Mouse (Mus musculus) adrenal gland, adult 8-10 months (tissue): ENCODE measurements around the gene Slc39a5. TPM values are rescaled to one million over a fixed set of nuclear protein-coding genes. Genes with fewer than 3 reads are reported as not detected.

Experiments used
- DNase-seq: peaks from one replicate; pipeline ENCODE4 v3.0.0; 2022
- microRNA-seq, 2 experiments: library from miRNA; unstranded; fragments of <30 nt; microRNA quantifications; one replicate each; pipeline ENCODE4 v1.2.0; 2022
- total RNA-seq, 4 experiments: library from RNA; stranded (reverse); gene quantifications; 2 replicates each; pipeline ENCODE4 v1.2.4; 2022

Slc39a5 gene
- total RNA-seq, 4 experiments from 2014 or later = 0.24 to 0.40 TPM; not detected in 2

- DNase-seq = no peak
Observed at GRCm38 (mm10) chr10:128374393-128374792, 26.6 kb downstream of the Slc39a5 start.

- DNase-seq = no peak
Observed at GRCm38 (mm10) chr10:128372989-128373748, 27.9 kb downstream of the Slc39a5 start.

GRCm38 (mm10) chr10:128372142-128372541 lies 28.9 kb downstream of the Slc39a5 start:
- no peak for DNase-seq

GRCm38 (mm10) chr10:128370601-128371000 lies 30.4 kb downstream of the Slc39a5 start:
- DNase-seq = no peak

GRCm38 (mm10) chr10:128370021-128370420 lies 31.0 kb downstream of the Slc39a5 start:
- no peak for DNase-seq

GRCm38 (mm10) chr10:128369599-128369998 lies 31.4 kb downstream of the Slc39a5 start:
- DNase-seq = no peak

GRCm38 (mm10) chr10:128369218-128369543 lies 31.8 kb downstream of the Slc39a5 start:
- DNase-seq = no peak

GRCm38 (mm10) chr10:128368402-128369217 lies 32.4 kb downstream of the Slc39a5 start, which contains the start of gene Coq10a:
TSS of gene Coq10a (minus strand) at chr10:128368997.
- peak; percentile 92 for DNase-seq

- no peak for DNase-seq
Observed at GRCm38 (mm10) chr10:128367899-128368401, 33.1 kb downstream of the Slc39a5 start.

GRCm38 (mm10) chr10:128362568-128362967 lies 38.5 kb downstream of the Slc39a5 start:
- no peak for DNase-seq

- DNase-seq = no peak
Observed at GRCm38 (mm10) chr10:128361836-128362235, 39.2 kb downstream of the Slc39a5 start.

GRCm38 (mm10) chr10:128359226-128359625 lies 41.8 kb downstream of the Slc39a5 start:
- peak; percentile 68 for DNase-seq

GRCm38 (mm10) chr10:128358796-128359195 lies 42.2 kb downstream of the Slc39a5 start:
- DNase-seq = no peak

- DNase-seq = no peak
Observed at GRCm38 (mm10) chr10:128347541-128347940, 53.5 kb downstream of the Slc39a5 start.

Small RNAs within 50 kb of the gene (microRNA-seq; reads per million reads assigned to microRNA genes)
- gene Gm25361 (0 reads per million in 2 experiments), gene Gm26308 (0 reads per million in 2 experiments), gene Mir6914 (0 to 0.34 reads per million in 2 experiments), gene Mir6915 (0.53 to 1.0 reads per million in 2 experiments)

Other genes with a start within 250 kb of the Slc39a5 start
- gene Rbms2, start 220.9 kb downstream of the Slc39a5 start, total RNA-seq = 100 to 1,000 TPM in 2 of 4 experiments, 10 to 100 TPM in 2; 83.6 to 110 (median 99.3) TPM
- 1 to 10 TPM; 2.5 to 4.2 (median 3.5) TPM for gene Gls2, start 206.8 kb downstream of the Slc39a5 start, total RNA-seq
- gene Spryd4, start 189.4 kb downstream of the Slc39a5 start, total RNA-seq = 10 to 100 TPM; 15.3 to 17.3 (median 16.9) TPM
- not detected for gene Mip, start 175.4 kb downstream of the Slc39a5 start, total RNA-seq
- gene Timeless, start 169.2 kb downstream of the Slc39a5 start, total RNA-seq = 10 to 100 TPM in 2 of 4 experiments, 1 to 10 TPM in 2; 8.0 to 14.4 (median 11.1) TPM
- gene Apon, start 147.1 kb downstream of the Slc39a5 start, total RNA-seq = under 1 TPM in 1 of 4 experiments, not detected in 3; 0.56 TPM
- gene Apof, start 132.6 kb downstream of the Slc39a5 start, total RNA-seq = 10 to 100 TPM in 2 of 4 experiments, 1 to 10 TPM in 2; 1.6 to 14.7 (median 6.9) TPM
- 10 to 100 TPM; 46.9 to 69.7 (median 57.7) TPM for gene Stat2, start 130.7 kb downstream of the Slc39a5 start, total RNA-seq
- under 1 TPM in 2 of 4 experiments, not detected in 2; 0.22 to 0.28 TPM for gene Il23a, start 102.5 kb downstream of the Slc39a5 start, total RNA-seq
- 10 to 100 TPM; 17.5 to 35.4 (median 24.2) TPM for gene Pan2, start 97.9 kb downstream of the Slc39a5 start, total RNA-seq
- gene Cnpy2, start 78.8 kb downstream of the Slc39a5 start, total RNA-seq = 100 to 1,000 TPM; 172 to 202 (median 177) TPM
- 100 to 1,000 TPM; 197 to 297 (median 255) TPM for gene Cs, start 63.5 kb downstream of the Slc39a5 start, total RNA-seq
- 100 to 1,000 TPM in 2 of 4 experiments, 10 to 100 TPM in 2; 72.2 to 114 (median 86.6) TPM for gene Coq10a, start 32.2 kb downstream of the Slc39a5 start, total RNA-seq
- gene Ankrd52, start 24.1 kb downstream of the Slc39a5 start, total RNA-seq = 10 to 100 TPM; 53.7 to 90.5 (median 68.1) TPM
- gene Nabp2, start 10.3 kb upstream of the Slc39a5 start, total RNA-seq = 10 to 100 TPM; 76.6 to 93.8 (median 86.8) TPM
- 10 to 100 TPM; 39.1 to 55.4 (median 50.8) TPM for gene Rnf41, start 10.4 kb upstream of the Slc39a5 start, total RNA-seq
- 100 to 1,000 TPM; 103 to 155 (median 127) TPM for gene Smarcc2, start 58.0 kb upstream of the Slc39a5 start, total RNA-seq
- 100 to 1,000 TPM; 760 to 841 (median 820) TPM for gene Myl6, start 92.9 kb upstream of the Slc39a5 start, total RNA-seq
- 10 to 100 TPM in 2 of 4 experiments, 1 to 10 TPM in 2; 4.8 to 11.6 (median 7.9) TPM for gene Myl6b, start 97.5 kb upstream of the Slc39a5 start, total RNA-seq
- gene Esyt1, start 124.6 kb upstream of the Slc39a5 start, total RNA-seq = 10 to 100 TPM; 22.8 to 44.9 (median 33.2) TPM
- gene Zc3h10, start 146.5 kb upstream of the Slc39a5 start, total RNA-seq = 10 to 100 TPM; 12.9 to 15.0 (median 13.6) TPM
- gene Rpl41, start 148.1 kb upstream of the Slc39a5 start, total RNA-seq = 1,000 to 10,000 TPM; 2,263 to 2,673 (median 2,524) TPM
- 10 to 100 TPM; 67.4 to 77.6 (median 70.5) TPM for gene Pa2g4, start 164.8 kb upstream of the Slc39a5 start, total RNA-seq
- gene Erbb3, start 188.4 kb upstream of the Slc39a5 start, total RNA-seq = 1 to 10 TPM; 2.5 to 5.8 (median 4.6) TPM
- gene Rps26, start 225.5 kb upstream of the Slc39a5 start, total RNA-seq = 100 to 1,000 TPM; 401 to 777 (median 537) TPM
- gene Ikzf4, start 244.8 kb upstream of the Slc39a5 start, total RNA-seq = 10 to 100 TPM in 1 of 4 experiments, 1 to 10 TPM in 3; 1.6 to 10.8 (median 3.7) TPM